Mouse (Mus musculus): ENCODE measurements at regions not wholly inside any gene's neighbourhood (a gene's known extent, or its start where the extent isn't known, plus 50 kb on each side); places are given as distances from the start of the nearest gene placed in this dataset.

DNA sequence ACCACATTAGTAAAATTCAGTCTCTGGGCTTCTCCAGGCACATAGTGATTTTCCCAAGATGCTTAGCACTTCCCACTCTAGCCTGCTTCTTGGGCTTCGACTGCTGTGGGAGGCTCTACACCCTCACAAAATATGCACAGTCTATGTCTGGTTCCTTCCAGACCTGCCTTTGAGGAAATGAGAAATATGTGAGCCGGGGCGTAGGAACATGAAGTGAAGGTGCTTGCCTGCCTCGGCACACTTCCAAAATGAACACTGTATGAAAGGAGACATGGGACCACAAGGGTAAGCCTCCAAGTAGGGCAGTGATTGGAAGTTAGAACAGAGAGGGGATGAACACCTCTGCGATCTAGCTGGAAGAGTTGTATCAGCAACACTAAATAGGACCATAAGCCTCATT is 54.5 kb downstream of the Gm10260 start:
- 87% methylated on average over 5 of the region's 5 CpGs for WGBS
- ATAC-seq (ENCODE audit: low read depth), result no peak
- no peak overlapping the region for H3K27ac ChIP-seq (replicated peaks; ENCODE audit: low read depth, low read length)
- H3K9ac ChIP-seq (ENCODE audit: low read depth, low read length), result no peak overlapping the region
- H3K4me2 ChIP-seq (ENCODE audit: low read depth, low read length), result no peak overlapping the region
- DNase-seq (ENCODE audit: low spot score), result no peak
- no peaks in the 10 kb centered on the region for H3K4me1 ChIP-seq (ENCODE audit: control insufficient read depth, insufficient read depth, low read length)
- no peaks in the 10 kb centered on the region for H3K27me3 ChIP-seq (replicated peaks; ENCODE audit: control insufficient read depth, insufficient read depth, low read length)
- no peak overlapping the region for H3K4me3 ChIP-seq (ENCODE audit: low read depth, low read length)
- H3K9me3 ChIP-seq (ENCODE audit: control insufficient read depth, low read length), result no peaks in the 10 kb centered on the region
- H3K36me3 ChIP-seq (ENCODE audit: control insufficient read depth, insufficient read depth, low read length), result no peaks in the 10 kb centered on the region

DNA sequence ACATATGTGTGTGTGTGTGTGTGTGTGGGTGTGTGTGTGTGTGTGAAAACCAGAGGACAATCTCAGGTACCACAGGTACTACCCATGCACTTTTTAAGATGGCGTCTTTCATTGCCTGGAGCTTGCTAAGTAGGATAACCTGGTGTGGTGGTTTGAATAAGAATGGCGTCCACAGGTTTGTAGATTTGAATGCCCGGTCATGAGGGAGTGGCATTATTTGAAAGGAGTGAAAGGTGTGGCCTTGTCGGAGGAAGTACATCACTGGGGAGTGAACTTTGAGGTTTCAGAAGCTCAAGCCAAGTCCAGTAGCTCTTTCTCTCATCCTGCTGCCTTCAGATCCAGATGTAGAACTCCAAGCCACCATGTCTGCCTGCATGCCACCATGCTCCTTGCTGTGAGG is 55.9 kb downstream of the Gm10260 start:
- ATAC-seq (ENCODE audit: low read depth), result no peak
- DNase-seq (ENCODE audit: low spot score), result no peak
- Histone ChIP-seq H3K27me3 (replicated peaks; ENCODE audit: control insufficient read depth, insufficient read depth, low read length) (no peaks in the 10 kb centered on the region), H3K4me2 (ENCODE audit: low read depth, low read length) (no peak overlapping the region), H3K9me3 (ENCODE audit: control insufficient read depth, low read length) (no peaks in the 10 kb centered on the region), H3K36me3 (ENCODE audit: control insufficient read depth, insufficient read depth, low read length) (no peaks in the 10 kb centered on the region), H3K9ac (ENCODE audit: low read depth, low read length) (no peak overlapping the region), H3K4me3 (ENCODE audit: low read depth, low read length) (no peak overlapping the region), H3K4me1 (ENCODE audit: control insufficient read depth, insufficient read depth, low read length) (no peaks in the 10 kb centered on the region), H3K27ac (replicated peaks; ENCODE audit: low read depth, low read length) (no peak overlapping the region)
- WGBS, result 94% methylated on average over 4 of the region's 4 CpGs

DNA sequence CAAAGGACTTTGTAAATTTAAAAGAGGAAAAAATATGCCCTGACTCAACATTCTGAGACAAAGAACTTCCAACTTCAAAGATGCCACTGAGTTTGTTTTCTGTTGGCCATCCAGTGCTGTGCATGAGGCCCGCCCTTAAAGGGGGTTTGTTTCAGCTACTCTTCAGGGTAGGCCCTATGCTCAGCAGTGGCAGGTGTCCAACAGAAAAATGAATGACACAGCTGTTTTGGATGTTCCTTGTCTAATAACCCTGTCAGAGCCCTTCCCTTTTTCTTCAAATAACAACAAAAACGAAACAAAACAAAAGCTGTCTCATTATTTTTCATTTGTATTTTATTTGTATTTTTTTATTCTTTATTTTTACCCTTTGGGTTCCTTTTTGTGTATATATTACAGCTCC is 61.5 kb downstream of the Gm10260 start:
- Histone ChIP-seq H3K27ac (replicated peaks; ENCODE audit: low read depth, low read length) (no peak overlapping the region), H3K36me3 (ENCODE audit: control insufficient read depth, insufficient read depth, low read length) (no peaks in the 10 kb centered on the region), H3K9me3 (ENCODE audit: control insufficient read depth, low read length) (no peaks in the 10 kb centered on the region), H3K9ac (ENCODE audit: low read depth, low read length) (no peak overlapping the region), H3K4me2 (ENCODE audit: low read depth, low read length) (no peak overlapping the region), H3K4me1 (ENCODE audit: control insufficient read depth, insufficient read depth, low read length) (no peaks in the 10 kb centered on the region), H3K27me3 (replicated peaks; ENCODE audit: control insufficient read depth, insufficient read depth, low read length) (no peaks in the 10 kb centered on the region), H3K4me3 (ENCODE audit: low read depth, low read length) (no peak overlapping the region)
- no peak for DNase-seq (ENCODE audit: low spot score)
- ATAC-seq (ENCODE audit: low read depth), result no peak
- WGBS, result 84% methylated on average over 2 of the region's 2 CpGs

DNA sequence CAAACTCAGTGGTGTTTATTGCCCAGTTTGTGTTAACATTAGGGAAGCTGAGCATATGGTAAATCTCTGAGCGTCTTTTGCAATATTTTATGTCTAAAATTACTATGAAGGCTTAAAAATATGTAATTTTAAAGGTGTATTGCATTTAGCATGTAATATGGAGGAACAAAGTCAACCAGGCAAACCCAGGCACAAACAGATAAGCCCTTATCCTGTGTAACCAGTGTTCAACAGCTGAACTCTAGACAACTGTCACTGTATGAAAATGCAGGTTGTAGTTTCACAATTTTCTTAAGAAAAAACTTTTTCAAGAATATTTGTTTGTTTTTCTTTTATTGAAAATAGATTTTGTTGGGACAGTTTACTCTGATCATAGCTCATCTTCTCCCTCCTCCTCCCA is 62.1 kb downstream of the Gm10260 start:
- H3K4me2 ChIP-seq (ENCODE audit: low read depth, low read length), result no peak overlapping the region
- no peaks in the 10 kb centered on the region for H3K9me3 ChIP-seq (ENCODE audit: control insufficient read depth, low read length)
- ATAC-seq (ENCODE audit: low read depth) (no peak), DNase-seq (ENCODE audit: low spot score) (no peak)
- no peak overlapping the region for H3K9ac ChIP-seq (ENCODE audit: low read depth, low read length)
- 88% methylated on average over 1 of the region's 1 CpGs for WGBS
- H3K36me3 ChIP-seq (ENCODE audit: control insufficient read depth, insufficient read depth, low read length), result no peaks in the 10 kb centered on the region
- no peak overlapping the region for H3K4me3 ChIP-seq (ENCODE audit: low read depth, low read length)
- no peaks in the 10 kb centered on the region for H3K27me3 ChIP-seq (replicated peaks; ENCODE audit: control insufficient read depth, insufficient read depth, low read length)
- no peak overlapping the region for H3K27ac ChIP-seq (replicated peaks; ENCODE audit: low read depth, low read length)
- no peaks in the 10 kb centered on the region for H3K4me1 ChIP-seq (ENCODE audit: control insufficient read depth, insufficient read depth, low read length)

DNA sequence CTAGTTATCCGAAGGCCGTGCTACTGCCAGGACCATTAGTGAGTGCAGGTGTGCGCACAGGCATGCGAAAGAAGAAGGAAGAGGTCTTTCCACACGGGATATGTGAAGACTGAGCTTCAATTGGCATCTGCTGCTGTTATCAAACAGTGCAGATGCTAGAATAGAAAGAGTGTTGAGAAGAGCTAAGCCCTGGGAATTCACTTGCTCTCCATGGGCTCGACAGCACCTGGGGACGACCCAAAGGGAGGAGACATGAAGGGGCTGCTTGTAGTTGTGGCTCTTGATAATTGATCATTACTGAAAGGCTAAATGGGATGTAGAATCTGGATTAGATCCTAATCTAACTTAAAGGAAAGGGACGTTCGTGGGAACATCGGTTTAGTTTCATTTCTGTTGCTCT is 63.2 kb downstream of the Gm10260 start:
- Histone ChIP-seq H3K9me3 (ENCODE audit: control insufficient read depth, low read length) (no peaks in the 10 kb centered on the region), H3K27me3 (replicated peaks; ENCODE audit: control insufficient read depth, insufficient read depth, low read length) (no peaks in the 10 kb centered on the region), H3K4me1 (ENCODE audit: control insufficient read depth, insufficient read depth, low read length) (no peaks in the 10 kb centered on the region), H3K4me3 (ENCODE audit: low read depth, low read length) (no peak overlapping the region), H3K27ac (replicated peaks; ENCODE audit: low read depth, low read length) (no peak overlapping the region), H3K4me2 (ENCODE audit: low read depth, low read length) (no peak overlapping the region), H3K9ac (ENCODE audit: low read depth, low read length) (no peak overlapping the region), H3K36me3 (ENCODE audit: control insufficient read depth, insufficient read depth, low read length) (no peaks in the 10 kb centered on the region)
- DNase-seq (ENCODE audit: low spot score), result no peak
- WGBS, result 84% methylated on average over 10 of the region's 10 CpGs
- ATAC-seq (ENCODE audit: low read depth), result no peak

DNA sequence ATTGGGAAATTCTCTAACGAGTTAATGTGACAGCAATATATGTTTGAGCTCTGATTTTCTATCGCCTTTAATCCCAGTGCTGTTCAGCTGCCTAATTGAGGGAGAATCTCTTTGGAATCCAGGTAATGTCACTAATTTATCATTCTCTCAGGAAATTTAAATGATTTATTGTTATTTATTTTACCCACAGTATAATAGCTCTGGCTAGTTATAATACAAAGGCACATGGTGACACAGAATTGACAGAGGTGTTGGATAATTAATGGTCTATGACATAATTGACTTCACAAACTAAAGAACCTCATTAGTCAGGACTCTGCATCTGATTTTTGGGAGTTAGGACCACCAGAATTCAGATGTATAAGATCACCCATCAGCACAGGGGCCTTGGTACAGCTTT is 65.4 kb downstream of the Gm10260 start:
- 59% methylated on average over 2 of the region's 2 CpGs for WGBS
- no peak overlapping the region for H3K9ac ChIP-seq (ENCODE audit: low read depth, low read length)
- no peaks in the 10 kb centered on the region for H3K9me3 ChIP-seq (ENCODE audit: control insufficient read depth, low read length)
- ATAC-seq (ENCODE audit: low read depth) (no peak), DNase-seq (ENCODE audit: low spot score) (no peak)
- no peak overlapping the region for H3K27ac ChIP-seq (replicated peaks; ENCODE audit: low read depth, low read length)
- H3K4me3 ChIP-seq (ENCODE audit: low read depth, low read length), result no peak overlapping the region
- H3K4me2 ChIP-seq (ENCODE audit: low read depth, low read length), result no peak overlapping the region
- H3K36me3 ChIP-seq (ENCODE audit: control insufficient read depth, insufficient read depth, low read length), result no peaks in the 10 kb centered on the region
- H3K4me1 ChIP-seq (ENCODE audit: control insufficient read depth, insufficient read depth, low read length), result no peaks in the 10 kb centered on the region
- no peaks in the 10 kb centered on the region for H3K27me3 ChIP-seq (replicated peaks; ENCODE audit: control insufficient read depth, insufficient read depth, low read length)

DNA sequence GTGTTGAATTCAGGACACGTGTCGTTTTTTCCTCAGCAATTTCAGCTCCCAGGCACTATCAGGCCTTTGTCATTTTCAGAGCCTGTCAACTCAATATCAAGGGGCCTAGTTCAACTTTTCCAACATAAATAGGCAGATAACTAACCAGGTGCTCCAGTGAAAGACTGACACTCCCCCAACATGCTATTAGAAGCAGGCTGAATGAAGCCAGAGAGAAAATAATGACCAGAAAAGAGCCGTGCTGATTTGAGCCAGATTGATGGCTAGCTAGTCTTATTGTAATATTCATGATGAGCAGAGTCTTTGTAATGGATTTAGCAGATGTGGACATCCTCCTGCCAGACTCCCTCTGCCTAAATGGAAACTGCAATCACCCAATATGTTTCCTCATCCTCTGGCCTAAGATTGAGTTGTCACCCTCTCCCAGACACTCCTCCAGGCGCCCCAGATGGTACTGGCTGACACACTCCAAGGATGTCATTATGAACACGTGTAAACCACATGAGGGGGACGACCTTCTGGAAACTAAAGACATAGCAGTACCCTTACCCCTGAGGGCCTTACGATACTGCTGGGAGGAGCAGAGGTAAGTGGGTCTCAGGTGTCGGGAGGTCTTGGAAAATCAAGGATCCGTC is 66.0 kb downstream of the Gm10260 start:
- H3K4me1 ChIP-seq (ENCODE audit: control insufficient read depth, insufficient read depth, low read length), result no peaks in the 10 kb centered on the region
- no peak overlapping the region for H3K4me2 ChIP-seq (ENCODE audit: low read depth, low read length)
- ATAC-seq (ENCODE audit: low read depth) (peak; percentile 79), DNase-seq (ENCODE audit: low spot score) (peak; percentile 49)
- no peaks in the 10 kb centered on the region for H3K36me3 ChIP-seq (ENCODE audit: control insufficient read depth, insufficient read depth, low read length)
- no peak overlapping the region for H3K9ac ChIP-seq (ENCODE audit: low read depth, low read length)
- H3K9me3 ChIP-seq (ENCODE audit: control insufficient read depth, low read length), result no peaks in the 10 kb centered on the region
- WGBS, result 51% methylated on average over 9 of the region's 9 CpGs
- H3K27ac ChIP-seq (replicated peaks; ENCODE audit: low read depth, low read length), result no peak overlapping the region
- no peaks in the 10 kb centered on the region for H3K27me3 ChIP-seq (replicated peaks; ENCODE audit: control insufficient read depth, insufficient read depth, low read length)
- H3K4me3 ChIP-seq (ENCODE audit: low read depth, low read length), result no peak overlapping the region

DNA sequence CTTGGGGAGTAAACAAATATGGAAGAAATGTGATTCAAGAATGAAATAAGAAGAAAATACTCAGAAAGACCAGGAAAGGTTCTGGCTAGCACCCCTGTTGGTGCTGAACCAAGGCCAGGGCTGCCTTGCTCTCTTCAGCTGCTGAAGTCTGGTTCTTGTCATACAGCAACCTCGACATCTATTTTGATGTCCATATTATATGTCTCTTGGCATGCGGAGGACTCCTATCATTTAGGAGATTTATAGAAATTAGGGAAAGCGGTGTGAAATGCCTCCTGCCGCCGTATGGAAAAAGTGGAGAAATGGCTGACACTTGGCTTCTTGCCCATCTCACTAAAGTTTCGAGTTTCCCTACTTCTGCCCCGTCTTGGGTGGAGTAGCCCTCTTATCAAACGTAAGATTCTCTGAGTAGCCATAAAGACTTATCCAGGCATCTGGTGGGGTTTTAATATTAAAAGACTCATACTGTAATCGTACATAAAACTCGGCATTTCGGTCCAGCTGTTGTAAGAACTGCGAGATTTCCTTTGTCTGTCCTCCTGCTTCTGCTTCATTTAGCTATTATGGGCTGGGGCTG is 72.0 kb downstream of the Gm10260 start:
- ATAC-seq (ENCODE audit: low read depth), result no peak
- WGBS, result 65% methylated on average over 12 of the region's 12 CpGs
- Histone ChIP-seq H3K4me3 (ENCODE audit: low read depth, low read length) (no peak overlapping the region), H3K36me3 (ENCODE audit: control insufficient read depth, insufficient read depth, low read length) (no peaks in the 10 kb centered on the region), H3K4me1 (ENCODE audit: control insufficient read depth, insufficient read depth, low read length) (no peaks in the 10 kb centered on the region), H3K27ac (replicated peaks; ENCODE audit: low read depth, low read length) (no peak overlapping the region), H3K9me3 (ENCODE audit: control insufficient read depth, low read length) (no peaks in the 10 kb centered on the region), H3K4me2 (ENCODE audit: low read depth, low read length) (no peak overlapping the region), H3K27me3 (replicated peaks; ENCODE audit: control insufficient read depth, insufficient read depth, low read length) (no peaks in the 10 kb centered on the region), H3K9ac (ENCODE audit: low read depth, low read length) (no peak overlapping the region)
- DNase-seq (ENCODE audit: low spot score), result peak; percentile 39

DNA sequence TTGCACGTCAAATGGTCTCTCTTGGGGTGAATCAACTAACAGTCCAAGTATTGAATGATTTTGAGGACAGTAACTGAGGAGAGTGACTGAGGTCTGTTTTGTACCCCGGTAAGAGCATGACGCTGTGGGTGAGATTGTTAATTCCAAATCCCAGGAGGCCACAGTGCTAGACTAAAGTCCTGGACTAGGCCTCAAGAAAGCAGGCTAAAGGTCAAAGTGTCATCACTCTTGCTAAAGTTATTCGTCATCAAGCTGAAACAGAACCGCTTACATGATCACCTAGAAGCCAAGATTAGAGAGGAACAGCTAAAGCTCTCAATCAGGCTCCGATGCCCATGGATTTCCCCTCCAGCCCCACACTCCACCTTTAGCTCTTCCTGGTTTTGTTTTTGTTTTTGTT is 76.6 kb downstream of the Gm10260 start:
- ATAC-seq (ENCODE audit: low read depth) (no peak), DNase-seq (ENCODE audit: low spot score) (no peak)
- 81% methylated on average over 6 of the region's 6 CpGs for WGBS
- Histone ChIP-seq H3K9me3 (ENCODE audit: control insufficient read depth, low read length) (no peaks in the 10 kb centered on the region), H3K4me3 (ENCODE audit: low read depth, low read length) (no peak overlapping the region), H3K27me3 (replicated peaks; ENCODE audit: control insufficient read depth, insufficient read depth, low read length) (no peaks in the 10 kb centered on the region), H3K27ac (replicated peaks; ENCODE audit: low read depth, low read length) (no peak overlapping the region), H3K9ac (ENCODE audit: low read depth, low read length) (no peak overlapping the region), H3K36me3 (ENCODE audit: control insufficient read depth, insufficient read depth, low read length) (no peaks in the 10 kb centered on the region), H3K4me2 (ENCODE audit: low read depth, low read length) (no peak overlapping the region), H3K4me1 (ENCODE audit: control insufficient read depth, insufficient read depth, low read length) (peaks cover 10% of the 10 kb centered on the region)

All from embryonic facial prominence, embryonic 14.5 days (tissue).